Mouse (Mus musculus) bone marrow, adult 2 months (tissue): ENCODE results near the gene Mgat1.

Experiments
- CTCF ChIP-seq: fragments of 200-500 bp; IDR thresholded peaks from 2 replicates; pipeline ENCODE4 v1.5.1; 2011; ENCODE audit warnings: low read length, control low read depth; ENCODE audit not compliant: control insufficient read depth, insufficient read depth
- POLR2A ChIP-seq: fragments of 200-500 bp; IDR thresholded peaks from 2 replicates; pipeline ENCODE4 v1.6.1; 2011; ENCODE audit warnings: low read depth, mild to moderate bottlenecking, control low read depth, low read length, borderline replicate concordance; ENCODE audit not compliant: control insufficient read depth

GRCm38 (mm10) chr11:49249811-49250421, 5.9 kb downstream of the Mgat1 start:
- TF ChIP-seq CTCF (no peak), POLR2A (no peak)
